Mouse (Mus musculus) adrenal gland (tissue): ENCODE measurements at regions not wholly inside any gene's neighbourhood (a gene's known extent, or its start where the extent isn't known, plus 50 kb on each side); places are given as distances from the start of the nearest gene placed in this dataset.
"Not testable (repeated sequence)": the region's sequence is repeated elsewhere in the genome, so short reads cannot be mapped to it uniquely, and the experiment has no call there.

ENCODE experiments used
- intact Hi-C: fragments of 180-260 bp; cut with DNase I; formaldehyde crosslinking; loops from one replicate; pipeline ENCODE4 v1.15.1; 2025

DNA sequence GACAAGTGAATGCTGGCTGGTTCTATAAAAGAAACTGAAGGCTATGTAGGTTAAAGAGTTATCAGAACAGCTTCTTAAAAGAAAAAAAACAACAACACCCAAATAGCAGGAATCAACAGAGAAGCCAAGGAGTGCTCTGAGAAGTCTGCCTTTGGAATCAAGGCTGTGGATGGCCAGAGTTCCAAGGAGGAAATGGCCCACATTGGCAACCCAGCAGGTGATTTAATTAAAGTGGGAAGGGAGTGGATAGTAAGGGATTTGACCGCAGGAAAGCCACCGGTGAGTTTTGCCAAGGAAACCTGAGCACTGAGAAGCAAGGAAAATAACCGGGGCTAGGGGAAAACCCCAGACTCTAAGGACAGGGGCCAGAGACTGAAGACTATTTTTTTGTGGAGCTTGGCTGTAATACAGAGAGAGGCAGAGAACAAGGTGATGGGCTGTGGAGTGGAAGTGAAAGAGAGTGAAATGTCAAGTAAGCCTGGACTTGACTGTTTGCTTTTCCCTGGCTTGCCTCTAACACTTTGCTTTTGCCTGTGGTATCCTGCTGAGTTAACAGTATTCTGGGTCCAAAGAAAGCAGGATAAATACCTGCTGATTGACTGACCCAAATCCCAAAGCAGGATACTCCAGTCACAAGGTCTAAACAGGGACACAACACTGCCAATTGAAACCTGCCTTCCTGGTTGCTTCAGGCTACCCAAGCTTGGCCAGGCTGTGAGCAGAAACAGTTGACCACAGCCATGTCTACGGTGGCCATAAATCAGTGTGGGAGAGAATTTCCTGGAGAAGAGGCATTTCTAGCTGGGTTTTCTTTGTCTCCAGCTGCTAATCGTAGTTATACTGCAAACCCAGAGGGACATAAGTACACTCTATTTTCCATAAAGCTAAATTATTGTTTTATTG, 125.9 kb downstream of the Arrdc3 start:
- intact Hi-C loops, result no loop called here

DNA sequence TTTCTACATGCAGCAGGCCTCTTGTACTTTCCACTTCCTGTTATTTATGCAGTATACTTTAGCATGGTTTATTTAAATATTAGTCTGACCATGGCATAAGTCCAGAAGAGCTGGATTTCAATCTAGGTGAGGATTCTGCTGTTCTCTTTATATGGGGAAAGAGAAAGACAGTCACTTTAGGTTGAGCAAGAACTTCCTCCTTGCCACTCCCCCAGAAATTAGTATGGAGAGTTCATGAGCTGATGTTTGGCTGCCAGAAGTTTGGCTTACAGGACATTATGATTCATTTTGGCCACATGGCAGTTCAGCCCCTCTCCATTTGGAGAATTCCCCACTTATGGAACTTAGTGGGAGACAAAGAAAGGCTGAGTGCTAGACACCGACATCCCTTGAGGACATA, 130.8 kb downstream of the Arrdc3 start:
- intact Hi-C loops, result no loop called here

DNA sequence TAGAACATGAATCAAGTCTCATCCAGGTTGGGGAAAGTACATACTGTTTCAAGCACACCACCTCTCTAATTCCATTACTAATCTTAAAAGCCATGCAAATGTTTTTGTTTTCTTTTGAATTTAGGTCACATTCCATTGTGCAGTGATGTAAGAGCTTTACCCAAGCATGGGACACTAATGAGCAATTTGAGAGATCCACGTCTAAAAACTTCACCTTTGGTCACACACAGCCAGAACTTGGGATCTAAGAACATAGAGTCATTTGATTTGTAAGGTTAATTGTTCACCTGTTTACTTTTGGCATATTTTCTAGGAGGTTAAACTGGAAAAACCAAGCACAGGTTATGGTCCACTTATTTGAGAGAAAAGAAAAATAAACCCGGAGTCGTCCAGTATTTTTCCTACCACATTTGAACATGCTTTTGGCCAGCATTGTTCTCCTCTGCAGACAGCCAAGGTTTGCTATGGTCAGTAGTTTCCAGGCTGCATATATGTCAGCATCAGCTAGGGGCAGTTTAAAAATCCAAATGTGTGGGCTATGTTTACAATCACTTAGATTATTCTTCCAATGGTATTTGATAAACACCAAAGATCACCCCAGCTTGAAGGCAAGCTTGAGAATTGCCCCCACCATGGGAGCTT, 137.0 kb downstream of the Arrdc3 start:
- intact Hi-C loops, result loop anchor here (5.0 kb wide), 1 partner anchor 138 kb away; the partner anchor contains the start of gene Arrdc3

- intact Hi-C loops, result loop anchor here (5.0 kb wide), 1 partner anchor 139 kb away; the partner anchor contains the start of gene Arrdc3
These were observed 137.6 kb downstream of the Arrdc3 start for GRCm38 (mm10) chr13:81020811-81021210.

DNA sequence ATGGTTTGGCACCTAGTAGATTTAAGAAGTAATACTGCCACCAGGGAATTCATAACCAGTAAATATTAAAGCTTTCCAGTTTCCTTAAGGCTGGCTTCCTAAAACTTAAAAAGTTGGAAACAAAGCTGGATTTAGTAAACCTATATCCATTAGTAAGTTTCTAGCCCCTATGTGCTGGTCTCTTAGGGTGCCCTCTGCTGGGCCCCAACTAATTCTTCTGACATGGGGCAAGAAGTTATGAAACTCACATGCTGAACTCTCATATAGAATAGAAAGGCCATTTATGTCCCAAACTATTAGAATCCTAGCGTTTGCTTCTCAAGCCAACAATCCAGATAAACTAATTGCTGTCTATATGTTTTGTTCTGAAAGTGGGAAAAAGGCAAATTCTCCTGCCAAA, 139.2 kb downstream of the Arrdc3 start:
- intact Hi-C loops, result loop anchor here (5.0 kb wide), 1 partner anchor 140 kb away; the partner anchor contains the start of gene Arrdc3

DNA sequence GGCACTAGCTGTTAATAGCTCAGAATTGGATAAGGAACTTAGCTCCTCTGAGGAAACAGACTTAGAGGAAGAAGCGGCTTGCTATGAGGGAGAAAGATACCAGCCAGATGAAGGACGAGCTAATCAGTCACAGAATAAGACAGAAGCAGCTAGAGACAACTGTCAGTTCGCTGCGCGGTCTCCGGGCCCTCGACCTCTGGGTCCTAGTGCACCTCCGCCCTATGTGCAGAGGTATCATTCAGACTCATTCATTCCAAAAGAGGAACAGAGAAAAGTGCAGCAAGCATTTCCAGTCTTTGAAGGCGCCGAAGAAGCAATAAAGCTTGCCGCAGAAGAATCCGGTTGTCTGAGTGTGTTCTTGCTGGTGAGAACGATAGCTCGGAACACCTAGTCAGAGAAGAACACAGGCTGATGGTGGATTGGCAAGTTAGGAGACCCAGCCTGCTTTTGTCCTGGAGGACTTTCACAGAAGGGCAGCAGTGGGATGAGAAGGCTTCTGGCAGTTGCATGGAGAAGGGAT, 142.1 kb downstream of the Arrdc3 start:
- intact Hi-C loops, result not testable (repeated sequence)

GRCm38 (mm10) chr13:81037316-81037715, 154.1 kb downstream of the Arrdc3 start:
- intact Hi-C loops, result no loop called here

- intact Hi-C loops, result no loop called here
These were observed 155.6 kb downstream of the Arrdc3 start for GRCm38 (mm10) chr13:81038736-81039135.

GRCm38 (mm10) chr13:81040494-81040893, 157.3 kb downstream of the Arrdc3 start:
- intact Hi-C loops, result no loop called here

DNA sequence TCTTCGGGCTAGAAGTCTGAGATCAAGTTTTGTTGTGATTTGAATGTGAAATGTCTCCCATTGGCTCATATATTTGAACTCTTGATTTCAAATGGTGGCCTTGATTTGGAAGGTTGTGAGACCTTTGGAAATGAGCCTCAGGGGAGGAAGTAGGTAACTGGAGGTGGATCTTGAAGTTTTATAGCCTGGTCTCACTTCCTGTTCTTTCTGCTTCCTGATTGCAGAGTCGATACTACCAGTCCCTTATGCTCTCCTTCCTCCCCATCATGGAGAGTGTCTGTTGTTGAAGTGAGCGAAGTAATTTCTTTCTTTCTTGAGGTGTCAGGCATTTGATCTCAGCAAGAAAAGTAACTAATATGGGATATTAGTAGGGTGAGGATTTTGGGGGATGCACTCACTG, 158.5 kb downstream of the Arrdc3 start:
- intact Hi-C loops, result no loop called here
